In the genomic region with DNA sequence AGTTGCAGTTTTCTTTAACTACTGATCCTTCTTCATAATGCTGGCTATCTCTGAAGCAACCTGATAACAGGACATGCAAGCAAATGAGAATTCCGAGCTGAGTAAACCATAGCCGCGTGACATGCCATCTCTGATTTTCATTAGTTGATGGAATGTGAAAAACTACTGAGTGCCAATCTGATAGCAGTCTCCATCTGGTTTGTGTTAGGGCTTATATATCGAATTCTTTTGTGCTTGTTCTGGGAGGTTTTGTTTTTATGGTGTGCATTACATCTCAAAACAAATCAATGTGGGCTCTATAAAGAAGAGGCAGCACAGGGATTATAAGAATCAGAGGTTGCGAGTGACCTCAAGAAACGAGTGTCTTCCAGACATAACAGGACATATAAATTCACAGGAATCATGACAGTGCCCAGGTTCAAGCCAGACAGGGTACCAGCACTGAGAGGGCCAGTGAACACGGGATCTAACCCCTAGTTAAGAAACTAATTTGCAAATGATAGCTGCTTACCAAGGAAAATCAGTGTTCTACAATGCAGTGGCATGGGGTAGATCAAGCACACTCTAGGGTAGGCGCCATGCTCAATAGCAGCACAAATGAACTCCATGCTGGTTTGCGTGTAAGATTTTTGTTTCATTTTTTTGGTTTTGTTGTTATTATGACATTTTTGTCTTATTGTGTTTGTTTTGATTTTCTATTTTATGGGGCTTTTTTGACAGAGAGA, we compare ENCODE assay signal across 19 mouse cellular contexts. TPM values are rescaled to one million over a fixed set of nuclear protein-coding genes. Genes with fewer than 3 reads are reported as not detected.
DNase-seq lines count a peak whose midpoint lies in the region; ATAC-seq lines count a peak whose summit lies in the region.
"Had no signal": no experiment of that assay in that cellular context is flagged by ENCODE, and none has a peak within 500 bp of the region (broad histone marks: within the 10 kb centered on the region; RNA-seq: fewer than 3 reads in every experiment).

No protein-coding gene starts in this region.

- no peaks in the 10 kb centered on the region for H3K4me1 ChIP-seq in midbrain, embryonic 10.5 days
- H3K4me1 ChIP-seq in midbrain, embryonic 11.5 days (ENCODE audit: control insufficient read depth, insufficient read depth, low read length): no peaks in the 10 kb centered on the region
- H3K4me1 ChIP-seq: limb, embryonic 15.5 days; midbrain, embryonic 12.5 days had no signal

- H3K9me3 ChIP-seq in midbrain, embryonic 10.5 days (replicated peaks): no peaks in the 10 kb centered on the region
- H3K9me3 ChIP-seq in midbrain, embryonic 11.5 days (ENCODE audit: control insufficient read depth, low read length): no peaks in the 10 kb centered on the region
- H3K9me3 ChIP-seq: limb, embryonic 15.5 days; midbrain, embryonic 12.5 days had no signal

- no peak for ATAC-seq in midbrain, embryonic 11.5 days (ENCODE audit: low FRiP score)
- ATAC-seq in monocyte, adult 5-6 weeks (replicated peaks; ENCODE audit: insufficient number of reproducible peaks, low FRiP score, low TSS enrichment, poor library complexity, severe bottlenecking): no peak
- ATAC-seq: activated CD4-positive, CD25-positive, alpha-beta regulatory T cell, adult 4 months; liver, postnatal 0 days had no signal

- DNase-seq in midbrain, embryonic 10.5 days (ENCODE audit: low spot score): peak; percentile 11
- DNase-seq in midbrain, embryonic 11.5 days (ENCODE audit: low spot score, missing footprints): no peak
- DNase-seq in embryo, embryonic 9.5 days (ENCODE audit: extremely low spot score): peak; percentile 27
- DNase-seq in hindlimb bud, embryonic 11.5 days (ENCODE audit: extremely low spot score, low read depth, low spot score): peak; percentile 54
- no peak for DNase-seq in retina, embryonic 14.5 days (ENCODE audit: low spot score)
- DNase-seq in natural killer cell, adult 2 months (ENCODE audit: low spot score in 2 of 2): no peak
- DNase-seq: adrenal gland, postnatal 36 days; cerebellum, postnatal 36 days; gastrocnemius, postnatal 36 days; heart, postnatal 36 days; kidney, postnatal 14 days; liver, postnatal 0 days; thymus, adult 18-20 months had no signal

- no peak overlapping the region for H3K9ac ChIP-seq in midbrain, embryonic 11.5 days (ENCODE audit: low read length)
- H3K9ac ChIP-seq: limb, embryonic 15.5 days; liver, postnatal 0 days; midbrain, embryonic 12.5 days had no signal

- no peak overlapping the region for H3K4me3 ChIP-seq in midbrain, embryonic 10.5 days
- no peak overlapping the region for H3K4me3 ChIP-seq in midbrain, embryonic 11.5 days (ENCODE audit: low read depth, low read length)
- H3K4me3 ChIP-seq: limb, embryonic 15.5 days; midbrain, embryonic 12.5 days; myocyte had no signal

- WGBS in midbrain, embryonic 10.5 days: 75% methylated on average over 9 of the region's 9 CpGs
- WGBS in midbrain, embryonic 11.5 days: 78% methylated on average over 9 of the region's 9 CpGs

- H3K27me3 ChIP-seq in midbrain, embryonic 10.5 days (ENCODE audit: low read depth, poor library complexity, severe bottlenecking): no peaks in the 10 kb centered on the region
- no peaks in the 10 kb centered on the region for H3K27me3 ChIP-seq in midbrain, embryonic 11.5 days (ENCODE audit: control insufficient read depth, insufficient read depth, low read length)
- H3K27me3 ChIP-seq: limb, embryonic 15.5 days; midbrain, embryonic 12.5 days had no signal

- H3K36me3 ChIP-seq in midbrain, embryonic 10.5 days: no peaks in the 10 kb centered on the region
- H3K36me3 ChIP-seq in midbrain, embryonic 11.5 days (ENCODE audit: control insufficient read depth, insufficient read depth, low read length): no peaks in the 10 kb centered on the region
- H3K36me3 ChIP-seq: limb, embryonic 15.5 days; midbrain, embryonic 12.5 days had no signal

- H3K27ac ChIP-seq in midbrain, embryonic 10.5 days (replicated peaks): no peak overlapping the region
- no peak overlapping the region for H3K27ac ChIP-seq in midbrain, embryonic 11.5 days (ENCODE audit: low read depth, low read length)
- H3K27ac ChIP-seq: limb, embryonic 15.5 days; midbrain, embryonic 12.5 days had no signal

- no peak overlapping the region for H3K4me2 ChIP-seq in midbrain, embryonic 11.5 days
- H3K4me2 ChIP-seq: heart, embryonic 11.5 days; limb, embryonic 15.5 days; midbrain, embryonic 12.5 days had no signal

RNA-seq across cellular contexts. Expression of a gene that starts 13.0 kb away (rescaled TPM):
- polyA plus RNA-seq in midbrain, embryonic 10.5 days (2016; fragmentation: Nextera tagmentation; extraction: Ambion mirVana): 0.72 and 1.0 TPM in 2 replicates
- 0.30 and 0.36 TPM in 2 replicates for polyA plus RNA-seq in midbrain, embryonic 11.5 days (2014; fragmentation: Nextera tagmentation; extraction: Ambion mirVana)
- total RNA-seq in monocyte, adult 5-6 weeks (2017): not detected in 3 replicates
- total RNA-seq: gastrocnemius, postnatal 36 days; heart, postnatal 36 days had no signal
- polyA plus RNA-seq: activated CD4-positive, CD25-positive, alpha-beta regulatory T cell, adult 4 months; heart, embryonic 11.5 days; liver, postnatal 0 days; myocyte had no signal

Comparison
In these comparisons a context has a peak if more than half of its experiments do, and no peak if none do; other contexts are left out.
1. DNase-seq: peak in midbrain, embryonic 10.5 days (single experiment), embryo, embryonic 9.5 days (single experiment) and hindlimb bud, embryonic 11.5 days (single experiment); none in midbrain, embryonic 11.5 days (single experiment), retina, embryonic 14.5 days (single experiment) and natural killer cell, adult 2 months (0 of 2).